8 mouse cellular contexts compared by ENCODE assay signal in genomic region chr16:76319364-76320117, GRCm38 (mm10). TPM values are rescaled to one million over a fixed set of nuclear protein-coding genes. Genes with fewer than 3 reads are reported as not detected.
A peak's percentile ranks its signal among the peaks of the same experiment; 100 is the strongest.
DNase-seq lines count a peak whose midpoint lies in the region; ATAC-seq and TF ChIP-seq lines count a peak whose summit lies in the region.

No protein-coding gene starts in this region.

- no peaks in the 10 kb centered on the region for H3K36me3 ChIP-seq in forebrain, embryonic 16.5 days (ENCODE audit: control insufficient read depth, insufficient read depth)
- no peaks in the 10 kb centered on the region for H3K36me3 ChIP-seq in limb, embryonic 10.5 days

- H3K27me3 ChIP-seq in forebrain, embryonic 16.5 days (replicated peaks; ENCODE audit: control insufficient read depth, insufficient read depth, low read length) = no peaks in the 10 kb centered on the region
- no peaks in the 10 kb centered on the region for H3K27me3 ChIP-seq in limb, embryonic 10.5 days (ENCODE audit: low read depth, poor library complexity, severe bottlenecking)

- H3K4me2 ChIP-seq in forebrain, embryonic 16.5 days (ENCODE audit: low read length) = peak overlapping the region; percentile 28

- no peaks in the 10 kb centered on the region for H3K9me3 ChIP-seq in forebrain, embryonic 16.5 days (ENCODE audit: control insufficient read depth, low read length)
- H3K9me3 ChIP-seq in limb, embryonic 10.5 days (replicated peaks) = no peaks in the 10 kb centered on the region

- intact Hi-C loops in left cerebral cortex, postnatal 14 days (cut with DNase I) = no loop called here

- no peak overlapping the region for H3K9ac ChIP-seq in forebrain, embryonic 16.5 days (replicated peaks; ENCODE audit: low read depth, low read length)

- ATAC-seq in forebrain, embryonic 16.5 days = peak; percentile 77

- WGBS in forebrain, embryonic 16.5 days = 7% methylated on average over 11 of the region's 11 CpGs
- WGBS in limb, embryonic 10.5 days = 34% methylated on average over 11 of the region's 11 CpGs

- peak overlapping the region; percentile 25; the same call in 1 of the 2 replicates for H3K27ac ChIP-seq in layer of hippocampus, adult 2 months
- H3K27ac ChIP-seq in forebrain, embryonic 16.5 days (ENCODE audit: low read length) = peak overlapping the region; percentile 41
- no peak overlapping the region for H3K27ac ChIP-seq in limb, embryonic 10.5 days

- DNase-seq in layer of hippocampus, adult 2 months (ENCODE audit: low spot score in 2 of 2) = no peak
- DNase-seq in layer of hippocampus, adult 9-10 months (ENCODE audit: low spot score) = no peak
- DNase-seq in limb, embryonic 10.5 days (ENCODE audit: low spot score) = peak; percentile 67
- peak; percentile 60 for DNase-seq in retina, adult 2 months (ENCODE audit: low read depth, low spot score)
- no peak for DNase-seq in right cerebral cortex, postnatal 25 days
- DNase-seq in layer of hippocampus, postnatal 25 days (ENCODE audit: extremely low spot score in 1 of 2, low spot score in 1 of 2) = no peak
- no peak for DNase-seq in left cerebral cortex, postnatal 14 days (ENCODE audit: low spot score in 2 of 2)

- TF ChIP-seq CTCF in layer of hippocampus, adult 2 months (conservative IDR thresholded peaks at IDR 0.05) = no peak

- no peak overlapping the region for H3K4me3 ChIP-seq in layer of hippocampus, adult 2 months
- no peak overlapping the region for H3K4me3 ChIP-seq in forebrain, embryonic 16.5 days (replicated peaks; ENCODE audit: low read length)
- H3K4me3 ChIP-seq in limb, embryonic 10.5 days = no peak overlapping the region

- H3K4me1 ChIP-seq in forebrain, embryonic 16.5 days (replicated peaks; ENCODE audit: control insufficient read depth, insufficient read depth, low read length) = peaks cover 39% of the 10 kb centered on the region
- H3K4me1 ChIP-seq in limb, embryonic 10.5 days = peaks cover 42% of the 10 kb centered on the region

RNA-seq across cellular contexts. Expression of gene Nrip1, which starts 54.1 kb away (rescaled TPM):
- 10 to 100 TPM; 56.1 to 60.0 TPM for total RNA-seq in layer of hippocampus, adult 2 months (2021)
- polyA plus RNA-seq in forebrain, embryonic 16.5 days (2015; fragmentation: Nextera tagmentation; extraction: Ambion mirVana) = 38.7 and 44.4 TPM in 2 replicates
- polyA plus RNA-seq in limb, embryonic 10.5 days (2016; fragmentation: Nextera tagmentation; extraction: Ambion mirVana) = 37.3 and 37.9 TPM in 2 replicates
- 10 to 100 TPM; 61.2 to 63.5 TPM for total RNA-seq in layer of hippocampus, postnatal 25 days (2021)
- total RNA-seq in left cerebral cortex, postnatal 14 days (2021) = 10 to 100 TPM; 64.1 to 67.3 TPM

Comparison
In these comparisons a context has a peak if more than half of its experiments do, and no peak if none do; other contexts are left out.
1. DNase-seq: peak in limb, embryonic 10.5 days (single experiment) and retina, adult 2 months (single experiment); none in layer of hippocampus, adult 2 months (0 of 2), layer of hippocampus, adult 9-10 months (single experiment), right cerebral cortex, postnatal 25 days (single experiment), layer of hippocampus, postnatal 25 days (0 of 2) and left cerebral cortex, postnatal 14 days (0 of 2).